Mouse (Mus musculus): ENCODE data around the gene Sdk2.

Sdk2 gene

GRCm38 (mm10) chr11:113927231-113927630 is 139.6 kb downstream of the Sdk2 start:
- DNase-seq, result no peak

- DNase-seq, result no peak
These were observed 143.7 kb downstream of the Sdk2 start for GRCm38 (mm10) chr11:113923137-113923536.

- no peak for DNase-seq
These were observed 163.6 kb downstream of the Sdk2 start for GRCm38 (mm10) chr11:113903131-113903860.

GRCm38 (mm10) chr11:113901906-113902305 is 164.9 kb downstream of the Sdk2 start:
- DNase-seq, result no peak

GRCm38 (mm10) chr11:113898671-113899070 is 168.2 kb downstream of the Sdk2 start:
- no peak for DNase-seq

- DNase-seq, result no peak
These were observed 170.8 kb downstream of the Sdk2 start for GRCm38 (mm10) chr11:113896006-113896405.

GRCm38 (mm10) chr11:113892924-113893323 is 173.9 kb downstream of the Sdk2 start:
- DNase-seq, result no peak

GRCm38 (mm10) chr11:113892067-113892466 is 174.8 kb downstream of the Sdk2 start:
- no peak for DNase-seq

- no peak for DNase-seq
These were observed 178.6 kb downstream of the Sdk2 start for GRCm38 (mm10) chr11:113888156-113888750.

GRCm38 (mm10) chr11:113886299-113886698 is 180.5 kb downstream of the Sdk2 start:
- DNase-seq, result no peak

GRCm38 (mm10) chr11:113884962-113885361 is 181.9 kb downstream of the Sdk2 start:
- no peak for DNase-seq

- no peak for DNase-seq
These were observed 183.8 kb downstream of the Sdk2 start for GRCm38 (mm10) chr11:113883031-113883430.

GRCm38 (mm10) chr11:113881864-113882263 is 185.0 kb downstream of the Sdk2 start:
- no peak for DNase-seq

GRCm38 (mm10) chr11:113867066-113867465 is 199.8 kb downstream of the Sdk2 start:
- no peak for DNase-seq

GRCm38 (mm10) chr11:113865627-113866026 is 201.2 kb downstream of the Sdk2 start:
- DNase-seq, result peak; percentile 92

- peak; percentile 23 for DNase-seq
These were observed 203.4 kb downstream of the Sdk2 start for GRCm38 (mm10) chr11:113863408-113863807.

GRCm38 (mm10) chr11:113855661-113856060 is 211.2 kb downstream of the Sdk2 start:
- DNase-seq, result no peak

- no peak for DNase-seq
These were observed 215.1 kb downstream of the Sdk2 start for GRCm38 (mm10) chr11:113851750-113852149.

- no peak for DNase-seq
These were observed 217.5 kb downstream of the Sdk2 start for GRCm38 (mm10) chr11:113849322-113849721.

- DNase-seq, result no peak
These were observed 222.9 kb downstream of the Sdk2 start for GRCm38 (mm10) chr11:113843920-113844319.

- DNase-seq, result no peak
These were observed 224.0 kb downstream of the Sdk2 start for GRCm38 (mm10) chr11:113842879-113843278.

GRCm38 (mm10) chr11:113831608-113832007 is 235.2 kb downstream of the Sdk2 start:
- no peak for DNase-seq

GRCm38 (mm10) chr11:113828081-113828554 is 238.7 kb downstream of the Sdk2 start:
- DNase-seq, result no peak

- no peak for DNase-seq
These were observed 246.8 kb downstream of the Sdk2 start for GRCm38 (mm10) chr11:113820005-113820404.
